Mouse (Mus musculus) ovary, postnatal 36 days (tissue): ENCODE data around the gene Ppp2ca.
"Not testable (repeated sequence)": the region's sequence is repeated elsewhere in the genome, so short reads cannot be mapped to it uniquely, and the experiment has no call there.

Source experiments
- DNase-seq: peaks from one replicate; pipeline ENCODE4 v3.0.0; 2022; ENCODE audit warnings: low spot score, mixed read lengths

Gene Ppp2ca

GRCm38 (mm10) chr11:52097016-52097415, 1.5 kb upstream of the Ppp2ca start:
- DNase-seq: no peak

- no peak for DNase-seq
These were observed 885 bp upstream of the Ppp2ca start for GRCm38 (mm10) chr11:52097596-52097995.

- DNase-seq: peak; percentile 76
These were observed 715 bp downstream of the Ppp2ca start for GRCm38 (mm10) chr11:52099031-52099761.

- no peak for DNase-seq
These were observed 1.3 kb downstream of the Ppp2ca start for GRCm38 (mm10) chr11:52099771-52100219.

GRCm38 (mm10) chr11:52102977-52103376, 4.5 kb downstream of the Ppp2ca start:
- DNase-seq: no peak

GRCm38 (mm10) chr11:52105503-52105902, 7.0 kb downstream of the Ppp2ca start:
- DNase-seq: no peak

GRCm38 (mm10) chr11:52106037-52106436, 7.6 kb downstream of the Ppp2ca start:
- no peak for DNase-seq

- DNase-seq: no peak
These were observed 8.0 kb downstream of the Ppp2ca start for GRCm38 (mm10) chr11:52106438-52106837.

GRCm38 (mm10) chr11:52108796-52109195, 10.3 kb downstream of the Ppp2ca start:
- no peak for DNase-seq

- DNase-seq: no peak
These were observed 10.9 kb downstream of the Ppp2ca start for GRCm38 (mm10) chr11:52109421-52109820.

GRCm38 (mm10) chr11:52115479-52115878, 17.0 kb downstream of the Ppp2ca start:
- no peak for DNase-seq

- not testable (repeated sequence) for DNase-seq
These were observed 17.6 kb downstream of the Ppp2ca start for GRCm38 (mm10) chr11:52116117-52116516.

- DNase-seq: no peak
These were observed 18.7 kb downstream of the Ppp2ca start for GRCm38 (mm10) chr11:52117156-52117555.

GRCm38 (mm10) chr11:52120415-52120814, 21.9 kb downstream of the Ppp2ca start:
- DNase-seq: not testable (repeated sequence)

GRCm38 (mm10) chr11:52122045-52122444, 23.6 kb downstream of the Ppp2ca start:
- no peak for DNase-seq

GRCm38 (mm10) chr11:52124468-52124867, 26.0 kb downstream of the Ppp2ca start:
- no peak for DNase-seq

GRCm38 (mm10) chr11:52127169-52127568, 28.7 kb downstream of the Ppp2ca start:
- DNase-seq: no peak

GRCm38 (mm10) chr11:52127760-52128159, 29.3 kb downstream of the Ppp2ca start:
- no peak for DNase-seq

- no peak for DNase-seq
These were observed 30.0 kb downstream of the Ppp2ca start for GRCm38 (mm10) chr11:52128316-52129061.

GRCm38 (mm10) chr11:52129171-52129570, 30.7 kb downstream of the Ppp2ca start:
- DNase-seq: no peak

GRCm38 (mm10) chr11:52129621-52130450, 31.4 kb downstream of the Ppp2ca start:
- DNase-seq: no peak

GRCm38 (mm10) chr11:52130451-52131068, 32.1 kb downstream of the Ppp2ca start:
- DNase-seq: no peak
